Mouse (Mus musculus) limb, embryonic 10.5 days (tissue): ENCODE data around the gene Bak1. TPM values are rescaled to one million over a fixed set of nuclear protein-coding genes. Genes with fewer than 3 reads are reported as not detected.

ENCODE experiments used
- DNase-seq: peaks from one replicate; pipeline ENCODE4 v3.0.0-alpha.2; 2017; ENCODE audit warnings: low spot score
- H3K27ac ChIP-seq: fragments of 300-500 bp; sonication (generic); 2 replicates; pipeline ENCODE4 v1.5.1; 2016; ENCODE audit warnings: mild to moderate bottlenecking
- H3K27me3 ChIP-seq: fragments of 300-500 bp; sonication (generic); 2 replicates; pipeline ENCODE4 v1.6.1; 2016; ENCODE audit warnings: low read depth, mild to moderate bottlenecking; ENCODE audit not compliant: poor library complexity, severe bottlenecking
- H3K36me3 ChIP-seq: fragments of 300-500 bp; sonication (generic); 2 replicates; pipeline ENCODE4 v1.6.1; 2016; ENCODE audit warnings: mild to moderate bottlenecking, moderate library complexity
- H3K4me1 ChIP-seq: fragments of 300-500 bp; sonication (generic); 2 replicates; pipeline ENCODE4 v1.6.1; 2016
- H3K4me3 ChIP-seq: fragments of 300-500 bp; sonication (generic); 2 replicates; pipeline ENCODE4 v1.5.1; 2016; ENCODE audit warnings: mild to moderate bottlenecking, moderate library complexity
- H3K9me3 ChIP-seq: fragments of 300-500 bp; sonication (generic); replicated peaks from 2 replicates; pipeline ENCODE4 v1.6.1; 2016; ENCODE audit warnings: mild to moderate bottlenecking
- WGBS: fragments of 180-500 bp; shearing (Covaris S2); methylation state at CpG from one replicate; pipeline ENCODE4 v1.1.7; 2016; 5-methylcytosine and 5-hydroxymethylcytosine counted together
- polyA plus RNA-seq: library from polyadenylated mRNA; unstranded; fragments of >200 nt; fragmentation: Nextera tagmentation; extraction: Ambion mirVana; gene quantifications from 2 replicates; pipeline ENCODE4 v1.2.1, GENCODE M21; 2016

Gene Bak1
- polyA plus RNA-seq, 1 experiment from 2014 or later: 3.7 TPM

GRCm38 (mm10) chr17:27045164-27045563, 16.4 kb upstream of the Bak1 start:
- no peaks in the 10 kb centered on the region for H3K9me3 ChIP-seq
- H3K4me1 ChIP-seq: peaks cover 42% of the 10 kb centered on the region
- no peak overlapping the region; the same call in 1 of the 2 replicates for H3K27ac ChIP-seq
- WGBS: 90% methylated on average over 6 of the region's 6 CpGs
- H3K4me3 ChIP-seq: no peak overlapping the region
- no peaks in the 10 kb centered on the region for H3K36me3 ChIP-seq
- DNase-seq: no peak
- no peaks in the 10 kb centered on the region for H3K27me3 ChIP-seq

- no peak overlapping the region for H3K4me3 ChIP-seq
- DNase-seq: no peak
- H3K27me3 ChIP-seq: no peaks in the 10 kb centered on the region
- H3K36me3 ChIP-seq: no peaks in the 10 kb centered on the region
- WGBS: 57% methylated on average over 6 of the region's 6 CpGs
- H3K27ac ChIP-seq: peak overlapping the region; percentile 90
- H3K4me1 ChIP-seq: peaks cover 53% of the 10 kb centered on the region
- no peaks in the 10 kb centered on the region for H3K9me3 ChIP-seq
Observed at GRCm38 (mm10) chr17:27042840-27043239, 14.0 kb upstream of the Bak1 start.

- WGBS: 86% methylated on average over 2 of the region's 2 CpGs
- peak overlapping the region; percentile 90 for H3K27ac ChIP-seq
- peaks cover 61% of the 10 kb centered on the region for H3K4me1 ChIP-seq
- H3K27me3 ChIP-seq: no peaks in the 10 kb centered on the region
- no peaks in the 10 kb centered on the region for H3K9me3 ChIP-seq
- no peak overlapping the region for H3K4me3 ChIP-seq
- no peaks in the 10 kb centered on the region for H3K36me3 ChIP-seq
- no peak for DNase-seq
Observed at GRCm38 (mm10) chr17:27041787-27042055, 12.9 kb upstream of the Bak1 start.

- 57% methylated on average over 10 of the region's 13 CpGs for WGBS
- H3K36me3 ChIP-seq: no peaks in the 10 kb centered on the region
- 0 out of 2 replicates have a peak overlapping the region, but pooled peaks have one; percentile 36 for H3K4me3 ChIP-seq
- H3K27ac ChIP-seq: peak overlapping the region; percentile 90
- peaks cover 66% of the 10 kb centered on the region for H3K4me1 ChIP-seq
- H3K27me3 ChIP-seq: no peaks in the 10 kb centered on the region; the same call in 1 of the 2 replicates
- no peaks in the 10 kb centered on the region for H3K9me3 ChIP-seq
- peak; percentile 34 for DNase-seq
Observed at GRCm38 (mm10) chr17:27041046-27041786, 12.4 kb upstream of the Bak1 start.

GRCm38 (mm10) chr17:27040304-27041045, 11.7 kb upstream of the Bak1 start:
- Histone ChIP-seq H3K36me3 (no peaks in the 10 kb centered on the region), H3K4me3 (peak overlapping the region; percentile 36)
- DNase-seq: peak; percentile 83

GRCm38 (mm10) chr17:27039432-27040102, 10.8 kb upstream of the Bak1 start:
- Histone ChIP-seq H3K27ac (peak overlapping the region; percentile 90), H3K27me3 (no peaks in the 10 kb centered on the region; the same call in 1 of the 2 replicates), H3K36me3 (no peaks in the 10 kb centered on the region), H3K4me3 (peak overlapping the region; percentile 36), H3K9me3 (no peaks in the 10 kb centered on the region), H3K4me1 (peaks cover 76% of the 10 kb centered on the region)
- 63% methylated on average over 10 of the region's 10 CpGs for WGBS
- no peak for DNase-seq

More at GRCm38 (mm10) chr17:27040304-27041045, 11.7 kb upstream of the Bak1 start:
- H3K4me1 ChIP-seq: peaks cover 73% of the 10 kb centered on the region
- WGBS: 9% methylated on average over 20 of the region's 20 CpGs
- H3K27ac ChIP-seq: peak overlapping the region; percentile 90
- H3K27me3 ChIP-seq: no peaks in the 10 kb centered on the region; the same call in 1 of the 2 replicates
- H3K9me3 ChIP-seq: no peaks in the 10 kb centered on the region

GRCm38 (mm10) chr17:27038335-27039050, 9.7 kb upstream of the Bak1 start:
- H3K9me3 ChIP-seq: no peaks in the 10 kb centered on the region
- H3K27ac ChIP-seq: peak overlapping the region; percentile 90
- no peaks in the 10 kb centered on the region for H3K36me3 ChIP-seq
- H3K4me3 ChIP-seq: 0 out of 2 replicates have a peak overlapping the region, but pooled peaks have one; percentile 1
- H3K4me1 ChIP-seq: peaks cover 72% of the 10 kb centered on the region
- 35% methylated on average over 18 of the region's 18 CpGs for WGBS
- H3K27me3 ChIP-seq: no peaks in the 10 kb centered on the region; the same call in 1 of the 2 replicates
- no peak for DNase-seq

- H3K4me1 ChIP-seq: peaks cover 71% of the 10 kb centered on the region
- no peaks in the 10 kb centered on the region for H3K36me3 ChIP-seq
- no peaks in the 10 kb centered on the region; the same call in 1 of the 2 replicates for H3K27me3 ChIP-seq
- DNase-seq: no peak
- 75% methylated on average over 7 of the region's 7 CpGs for WGBS
- no peaks in the 10 kb centered on the region for H3K9me3 ChIP-seq
- H3K27ac ChIP-seq: peak overlapping the region; percentile 38
- H3K4me3 ChIP-seq: no peak overlapping the region
Observed at GRCm38 (mm10) chr17:27036465-27036864, 7.7 kb upstream of the Bak1 start.

GRCm38 (mm10) chr17:27032869-27033268, 4.1 kb upstream of the Bak1 start:
- H3K27ac ChIP-seq: peak overlapping the region; percentile 58
- DNase-seq: peak; percentile 93
- peaks cover 46% of the 10 kb centered on the region for H3K4me1 ChIP-seq
- H3K9me3 ChIP-seq: no peaks in the 10 kb centered on the region
- H3K4me3 ChIP-seq: 0 out of 2 replicates have a peak overlapping the region, but pooled peaks have one; percentile 10
- no peaks in the 10 kb centered on the region for H3K36me3 ChIP-seq
- WGBS: 2% methylated on average over 14 of the region's 14 CpGs
- no peaks in the 10 kb centered on the region; the same call in 1 of the 2 replicates for H3K27me3 ChIP-seq

- 64% methylated on average over 7 of the region's 7 CpGs for WGBS
Observed at GRCm38 (mm10) chr17:27032328-27032727, 3.5 kb upstream of the Bak1 start.

GRCm38 (mm10) chr17:27030896-27031295, 2.1 kb upstream of the Bak1 start:
- Histone ChIP-seq H3K4me1 (peaks cover 41% of the 10 kb centered on the region), H3K4me3 (no peak overlapping the region), H3K36me3 (peaks cover 6% of the 10 kb centered on the region), H3K9me3 (no peaks in the 10 kb centered on the region), H3K27ac (no peak overlapping the region), H3K27me3 (no peaks in the 10 kb centered on the region)
- 85% methylated on average over 4 of the region's 4 CpGs for WGBS
- DNase-seq: no peak

More at GRCm38 (mm10) chr17:27032328-27032727, 3.5 kb upstream of the Bak1 start:
- no peaks in the 10 kb centered on the region; the same call in 1 of the 2 replicates for H3K27me3 ChIP-seq
- H3K36me3 ChIP-seq: no peaks in the 10 kb centered on the region
- no peaks in the 10 kb centered on the region for H3K9me3 ChIP-seq
- peaks cover 48% of the 10 kb centered on the region for H3K4me1 ChIP-seq
- H3K4me3 ChIP-seq: no peak overlapping the region
- H3K27ac ChIP-seq: peak overlapping the region; percentile 58; the same call in 1 of the 2 replicates
- DNase-seq: no peak

- H3K27me3 ChIP-seq: no peaks in the 10 kb centered on the region
- H3K4me3 ChIP-seq: no peak overlapping the region
- no peak overlapping the region for H3K27ac ChIP-seq
- H3K9me3 ChIP-seq: no peaks in the 10 kb centered on the region
- WGBS: 88% methylated on average over 14 of the region's 14 CpGs
- no peak for DNase-seq
- peaks cover 20% of the 10 kb centered on the region for H3K36me3 ChIP-seq
- peaks cover 34% of the 10 kb centered on the region for H3K4me1 ChIP-seq
Observed at GRCm38 (mm10) chr17:27029431-27029830, 622 bp upstream of the Bak1 start.
